Mouse (Mus musculus) frontal cortex, adult 2 months (tissue): ENCODE measurements at regions not wholly inside any gene's neighbourhood (a gene's known extent, or its start where the extent isn't known, plus 50 kb on each side); places are given as distances from the start of the nearest gene placed in this dataset.

Experiments used
- DNase-seq, 2 experiments: peaks; one replicate each; pipeline ENCODE4 v3.0.0; 2022; ENCODE audit warnings: low spot score in 1 of 2; ENCODE audit errors: extremely low spot score in 1 of 2

GRCm38 (mm10) chr17:85932360-85933132 lies 212.4 kb downstream of the Srbd1 start:
- DNase-seq: no peak

GRCm38 (mm10) chr17:85931955-85932354 lies 213.0 kb downstream of the Srbd1 start:
- no peak for DNase-seq

DNA sequence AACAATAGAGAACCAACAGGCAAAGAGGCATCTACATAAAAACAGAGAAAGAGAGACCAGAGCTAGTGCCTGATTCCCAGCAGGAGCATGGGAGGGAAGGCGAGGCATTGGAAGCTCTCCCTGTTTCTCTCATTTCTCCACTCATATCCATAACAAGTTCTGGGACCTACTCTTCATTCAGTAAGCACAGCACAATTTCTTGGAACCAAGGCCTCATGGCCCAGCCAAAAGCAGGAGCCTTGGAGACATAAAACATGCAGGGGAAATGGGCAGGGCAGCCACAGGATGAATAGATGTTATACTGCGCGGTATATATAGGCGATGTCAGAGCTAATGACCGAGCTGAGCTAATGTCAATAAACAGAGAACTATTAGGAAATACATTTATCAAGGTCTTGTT lies 214.2 kb downstream of the Srbd1 start:
- no peak for DNase-seq

- no peak for DNase-seq
These were observed 214.6 kb downstream of the Srbd1 start for GRCm38 (mm10) chr17:85930331-85930730.

- DNase-seq: no peak
These were observed 215.2 kb downstream of the Srbd1 start for GRCm38 (mm10) chr17:85929699-85930286.

DNA sequence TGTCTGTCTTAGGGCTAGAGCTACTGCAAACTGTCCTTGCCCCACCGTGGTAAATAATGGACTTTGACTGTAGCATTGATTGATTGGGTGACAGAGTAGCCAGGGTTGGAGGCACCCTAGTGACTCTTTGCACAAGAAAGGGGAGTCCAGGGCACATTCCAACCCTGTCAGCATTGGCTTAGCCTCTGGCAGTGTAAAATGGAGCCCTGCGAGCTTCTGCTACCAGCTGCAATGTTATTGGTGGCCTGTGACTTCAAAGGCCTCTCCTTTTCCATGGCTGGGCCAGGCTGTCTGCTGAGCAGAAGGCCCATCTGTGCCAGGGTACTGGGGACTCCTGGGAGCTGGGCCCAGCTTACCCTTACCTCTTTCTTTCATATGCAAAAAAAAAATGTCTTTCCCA lies 216.4 kb downstream of the Srbd1 start:
- no peak for DNase-seq

GRCm38 (mm10) chr17:85927261-85927660 lies 217.7 kb downstream of the Srbd1 start:
- DNase-seq: peak in 1 of 2 experiments; percentile 30

DNA sequence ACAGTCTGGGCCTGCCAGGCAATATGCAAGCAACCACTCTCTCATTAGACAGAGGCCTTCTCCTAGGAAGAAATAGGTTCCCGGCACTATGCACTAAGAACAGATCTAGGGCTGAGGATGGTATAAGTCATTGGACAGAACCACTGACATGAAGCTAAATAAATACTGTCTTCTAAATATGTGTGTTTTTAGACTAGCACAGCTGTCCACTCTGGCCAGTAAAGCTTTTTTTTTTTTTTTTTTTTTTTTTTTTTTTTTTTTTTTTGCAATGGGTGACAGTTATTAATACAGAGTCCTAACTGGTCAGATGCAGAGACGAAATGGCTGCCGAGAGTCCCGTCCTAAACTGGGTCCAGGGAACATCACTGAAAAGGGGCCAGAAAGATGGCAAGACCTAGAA lies 218.9 kb downstream of the Srbd1 start:
- DNase-seq: no peak

- DNase-seq: no peak
These were observed 223.7 kb downstream of the Srbd1 start for GRCm38 (mm10) chr17:85921219-85921673.

GRCm38 (mm10) chr17:85919868-85920267 lies 225.1 kb downstream of the Srbd1 start:
- no peak for DNase-seq

DNA sequence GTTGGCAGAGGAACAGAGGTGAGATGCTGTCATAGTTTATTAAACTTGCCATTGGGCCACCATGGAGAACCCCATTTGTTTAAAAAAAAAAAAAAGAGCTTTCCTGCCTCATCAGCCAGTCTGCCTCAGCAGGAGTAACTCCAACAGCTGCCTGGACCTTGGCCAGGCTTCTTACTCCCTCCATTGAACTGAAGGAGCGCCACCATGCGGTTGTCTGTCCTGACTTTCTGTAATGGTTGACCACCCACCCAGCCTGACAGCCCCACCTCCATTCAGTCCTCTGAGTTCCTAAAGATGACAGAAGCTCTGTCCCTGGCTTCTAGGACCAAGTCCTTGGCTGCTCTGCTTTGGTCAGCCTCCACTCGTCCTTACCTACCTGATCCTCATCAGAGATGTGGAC lies 227.8 kb upstream of the Six2 start:
- DNase-seq: no peak

- DNase-seq: peak in 1 of 2 experiments; percentile 11
These were observed 226.0 kb upstream of the Six2 start for GRCm38 (mm10) chr17:85914062-85914461.

GRCm38 (mm10) chr17:85908709-85909108 lies 220.6 kb upstream of the Six2 start:
- DNase-seq: no peak

- no peak for DNase-seq
These were observed 218.6 kb upstream of the Six2 start for GRCm38 (mm10) chr17:85906597-85907187.

- DNase-seq: no peak
These were observed 214.5 kb upstream of the Six2 start for GRCm38 (mm10) chr17:85902575-85902974.

GRCm38 (mm10) chr17:85899096-85899495 lies 211.0 kb upstream of the Six2 start:
- no peak for DNase-seq

GRCm38 (mm10) chr17:85895978-85896377 lies 207.9 kb upstream of the Six2 start:
- no peak for DNase-seq

DNA sequence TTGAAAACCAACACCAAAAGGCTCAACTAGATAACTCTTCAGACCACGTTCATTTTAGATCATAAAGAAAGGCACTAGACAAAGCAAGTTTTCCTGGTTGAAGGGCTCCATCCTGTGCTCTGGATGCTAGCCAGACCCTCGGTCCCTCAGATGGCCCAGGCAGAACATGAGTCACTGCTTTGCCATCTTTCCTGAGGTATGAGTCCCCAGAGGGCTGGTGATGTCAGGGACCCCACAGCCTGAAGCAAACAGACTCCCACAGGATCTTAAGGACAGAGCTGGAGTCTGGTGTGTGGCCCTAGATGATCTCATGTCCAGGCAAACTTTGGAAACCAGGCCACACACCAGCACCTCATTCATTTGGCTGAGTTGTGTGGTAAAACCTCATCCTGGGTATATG lies 203.2 kb upstream of the Six2 start:
- no peak for DNase-seq

- no peak for DNase-seq
These were observed 201.9 kb upstream of the Six2 start for GRCm38 (mm10) chr17:85889746-85890532.

- DNase-seq: no peak
These were observed 200.7 kb upstream of the Six2 start for GRCm38 (mm10) chr17:85888568-85889398.
